Mouse (Mus musculus) heart, embryonic 12.5 days (tissue): ENCODE results near the gene Glyatl3. TPM values are rescaled to one million over a fixed set of nuclear protein-coding genes. Genes with fewer than 3 reads are reported as not detected.

Source experiments
- ATAC-seq: fragments of 200-750 bp; cut with Nextera tagmentation; 2 replicates; pipeline ENCODE4 v1.8.0; 2017; ENCODE audit warnings: moderate TSS enrichment, moderate library complexity; ENCODE audit not compliant: insufficient number of reproducible peaks, low FRiP score
- H3K27ac ChIP-seq: fragments of 300-500 bp; sonication (generic); 2 replicates; pipeline ENCODE4 v1.5.1; 2016; ENCODE audit warnings: mild to moderate bottlenecking, moderate library complexity; ENCODE audit not compliant: poor library complexity, severe bottlenecking
- H3K27me3 ChIP-seq: fragments of 300-500 bp; sonication (generic); replicated peaks from 2 replicates; pipeline ENCODE4 v1.6.1; 2016; ENCODE audit warnings: mild to moderate bottlenecking, moderate library complexity
- H3K36me3 ChIP-seq: fragments of 300-500 bp; sonication (generic); 2 replicates; pipeline ENCODE4 v1.6.1; 2016; ENCODE audit warnings: mild to moderate bottlenecking, moderate library complexity
- H3K4me1 ChIP-seq: fragments of 300-500 bp; sonication (generic); replicated peaks from 2 replicates; pipeline ENCODE4 v1.6.1; 2016; ENCODE audit warnings: mild to moderate bottlenecking
- H3K4me2 ChIP-seq: fragments of 300-500 bp; sonication (generic); 2 replicates; pipeline ENCODE4 v1.6.1; 2016; ENCODE audit warnings: mild to moderate bottlenecking, moderate library complexity
- H3K4me3 ChIP-seq: fragments of 300-500 bp; sonication (generic); 2 replicates; pipeline ENCODE4 v1.5.1; 2016; ENCODE audit warnings: mild to moderate bottlenecking
- H3K9ac ChIP-seq: fragments of 300-500 bp; sonication (generic); 2 replicates; pipeline ENCODE4 v1.6.1; 2016; ENCODE audit warnings: mild to moderate bottlenecking, moderate library complexity
- H3K9me3 ChIP-seq: fragments of 300-500 bp; sonication (generic); replicated peaks from 2 replicates; pipeline ENCODE4 v1.6.1; 2016; ENCODE audit warnings: mild to moderate bottlenecking, moderate library complexity
- WGBS: fragments of 180-500 bp; shearing (Covaris S2); methylation state at CpG from one replicate; pipeline ENCODE4 v1.1.7; 2016; 5-methylcytosine and 5-hydroxymethylcytosine counted together
- polyA plus RNA-seq: library from polyadenylated mRNA; unstranded; fragments of >200 nt; fragmentation: Nextera tagmentation; extraction: Ambion mirVana; gene quantifications from 2 replicates; pipeline ENCODE4 v1.2.1, GENCODE M21; 2016

The Glyatl3 gene
- polyA plus RNA-seq, 1 experiment from 2014 or later, result not detected

DNA sequence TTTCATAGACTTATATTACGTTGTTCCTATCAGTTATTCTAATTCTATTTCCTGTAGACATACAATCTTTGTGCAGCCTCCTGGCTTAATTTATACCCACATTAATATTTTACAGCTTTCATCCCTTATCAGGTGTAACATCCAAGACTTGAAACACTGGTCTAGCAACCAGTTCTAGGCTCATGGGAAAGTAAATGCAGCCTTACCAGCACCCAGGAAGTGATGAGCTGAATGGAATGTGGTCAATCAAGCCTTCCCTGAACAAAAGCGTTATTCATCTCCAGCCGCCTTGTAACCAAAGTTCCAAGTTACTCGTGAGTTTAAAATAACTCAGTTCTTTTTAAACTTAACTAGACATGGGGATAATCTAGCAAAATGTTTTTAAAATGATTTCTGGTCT is 29.0 kb downstream of the Glyatl3 start:
- H3K27ac ChIP-seq, result no peak overlapping the region
- no peaks in the 10 kb centered on the region for H3K9me3 ChIP-seq
- H3K4me3 ChIP-seq, result no peak overlapping the region
- no peaks in the 10 kb centered on the region for H3K36me3 ChIP-seq
- no peaks in the 10 kb centered on the region for H3K4me1 ChIP-seq
- H3K9ac ChIP-seq, result no peak overlapping the region
- H3K27me3 ChIP-seq, result no peaks in the 10 kb centered on the region
- WGBS, result 77% methylated on average over 4 of the region's 4 CpGs
- H3K4me2 ChIP-seq, result no peak overlapping the region
- no peak for ATAC-seq

GRCm38 (mm10) chr17:40882172-40882571 is 32.0 kb downstream of the Glyatl3 start:
- Histone ChIP-seq H3K9me3 (no peaks in the 10 kb centered on the region), H3K9ac (no peak overlapping the region), H3K36me3 (no peaks in the 10 kb centered on the region), H3K4me2 (no peak overlapping the region), H3K4me1 (peaks cover 12% of the 10 kb centered on the region), H3K27ac (no peak overlapping the region), H3K4me3 (no peak overlapping the region), H3K27me3 (no peaks in the 10 kb centered on the region)
- 73% methylated on average over 6 of the region's 6 CpGs for WGBS
- ATAC-seq, result no peak

- H3K9me3 ChIP-seq, result no peaks in the 10 kb centered on the region
- H3K36me3 ChIP-seq, result 0 out of 2 replicates have a peak, but pooled peaks cover 3% of the 10 kb centered on the region
- peak within 1 kb of the TSS; percentile 79 for H3K4me2 ChIP-seq
- H3K27ac ChIP-seq, result peak within 1 kb of the TSS; percentile 77
- H3K27me3 ChIP-seq, result no peaks in the 10 kb centered on the region
- peak within 1 kb of the TSS; percentile 69 for H3K4me3 ChIP-seq
- peaks cover 16% of the 10 kb centered on the region for H3K4me1 ChIP-seq
- H3K9ac ChIP-seq, result peak within 1 kb of the TSS; percentile 79
- WGBS, result under 1% methylated on average over 40 of the region's 40 CpGs
- peak; percentile 83 for ATAC-seq
Observed at GRCm38 (mm10) chr17:40879924-40880691, 34.0 kb downstream of the Glyatl3 start, which contains the start of gene 9130008F23Rik. Gene 9130008F23Rik (minus strand): TSS chr17:40880559.

- Histone ChIP-seq H3K4me2 (peak overlapping the region; percentile 79), H3K9ac (peak overlapping the region; percentile 79), H3K27ac (peak overlapping the region; percentile 77), H3K4me1 (peaks cover 16% of the 10 kb centered on the region), H3K9me3 (no peaks in the 10 kb centered on the region), H3K27me3 (no peaks in the 10 kb centered on the region), H3K36me3 (0 out of 2 replicates have a peak, but pooled peaks cover 3% of the 10 kb centered on the region), H3K4me3 (peak overlapping the region; percentile 69)
- 3% methylated on average over 6 of the region's 6 CpGs for WGBS
- no peak for ATAC-seq
Observed at GRCm38 (mm10) chr17:40879528-40879923, 34.6 kb downstream of the Glyatl3 start.

- WGBS, result 23% methylated on average over 3 of the region's 3 CpGs
- Histone ChIP-seq H3K27me3 (no peaks in the 10 kb centered on the region), H3K36me3 (0 out of 2 replicates have a peak, but pooled peaks cover 3% of the 10 kb centered on the region), H3K9me3 (no peaks in the 10 kb centered on the region), H3K27ac (no peak overlapping the region), H3K4me1 (peaks cover 16% of the 10 kb centered on the region), H3K9ac (0 out of 2 replicates have a peak overlapping the region, but pooled peaks have one; percentile 48), H3K4me3 (peak overlapping the region; percentile 69), H3K4me2 (peak overlapping the region; percentile 79)
- no peak for ATAC-seq
Observed at GRCm38 (mm10) chr17:40877741-40878140, 36.4 kb downstream of the Glyatl3 start.

DNA sequence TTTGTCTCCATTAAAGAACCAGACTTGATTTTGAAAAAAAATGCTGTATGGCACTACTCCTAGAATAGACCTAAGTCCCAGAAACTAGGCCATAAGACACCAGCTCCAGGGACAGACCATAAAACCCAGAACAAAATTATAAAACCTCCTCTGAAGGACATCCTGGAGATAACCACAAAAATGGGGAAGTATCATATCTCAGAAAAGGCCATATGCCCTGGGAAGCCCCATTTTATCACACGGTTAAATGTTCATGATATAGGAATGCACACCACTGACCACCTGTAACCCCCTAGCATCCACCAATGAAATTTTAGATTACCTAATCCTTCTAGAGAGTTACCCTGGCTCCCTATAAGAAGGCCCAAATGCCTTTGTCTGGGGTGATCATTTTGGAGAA is 38.6 kb downstream of the Glyatl3 start:
- peaks cover 16% of the 10 kb centered on the region for H3K4me1 ChIP-seq
- H3K9ac ChIP-seq, result no peak overlapping the region
- WGBS, result 76% methylated on average over 1 of the region's 1 CpGs
- H3K27me3 ChIP-seq, result no peaks in the 10 kb centered on the region
- H3K4me2 ChIP-seq, result no peak overlapping the region
- 0 out of 2 replicates have a peak, but pooled peaks cover 3% of the 10 kb centered on the region for H3K36me3 ChIP-seq
- H3K9me3 ChIP-seq, result no peaks in the 10 kb centered on the region
- ATAC-seq, result no peak
- H3K4me3 ChIP-seq, result no peak overlapping the region
- no peak overlapping the region for H3K27ac ChIP-seq

DNA sequence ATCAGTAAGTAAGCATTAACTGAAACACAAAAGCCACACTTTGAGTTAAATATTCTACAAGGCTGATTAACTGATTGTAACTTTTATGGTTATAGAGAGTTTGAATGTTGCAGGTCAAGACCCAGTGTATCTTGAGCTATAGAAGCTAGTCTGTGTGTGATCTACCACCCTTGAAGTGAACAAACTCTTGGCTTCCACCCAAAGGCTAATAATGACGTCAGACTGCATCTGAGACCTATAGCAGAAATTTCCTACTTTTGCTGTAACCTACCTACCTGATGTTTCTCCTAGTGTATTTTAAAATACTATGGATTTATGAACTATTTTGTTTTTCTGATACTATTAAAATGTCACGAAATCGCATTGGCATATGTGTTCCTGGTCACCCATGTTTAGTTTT is 39.4 kb downstream of the Glyatl3 start:
- ATAC-seq, result no peak
- H3K4me1 ChIP-seq, result peaks cover 16% of the 10 kb centered on the region
- 75% methylated on average over 3 of the region's 3 CpGs for whole genome bisulfite sequencing
- H3K9me3 ChIP-seq, result no peaks in the 10 kb centered on the region
- H3K4me3 ChIP-seq, result no peak overlapping the region
- H3K27ac ChIP-seq, result no peak overlapping the region
- no peak overlapping the region for H3K4me2 ChIP-seq
- H3K36me3 ChIP-seq, result 0 out of 2 replicates have a peak, but pooled peaks cover 3% of the 10 kb centered on the region
- no peaks in the 10 kb centered on the region for H3K27me3 ChIP-seq
- no peak overlapping the region for H3K9ac ChIP-seq

DNA sequence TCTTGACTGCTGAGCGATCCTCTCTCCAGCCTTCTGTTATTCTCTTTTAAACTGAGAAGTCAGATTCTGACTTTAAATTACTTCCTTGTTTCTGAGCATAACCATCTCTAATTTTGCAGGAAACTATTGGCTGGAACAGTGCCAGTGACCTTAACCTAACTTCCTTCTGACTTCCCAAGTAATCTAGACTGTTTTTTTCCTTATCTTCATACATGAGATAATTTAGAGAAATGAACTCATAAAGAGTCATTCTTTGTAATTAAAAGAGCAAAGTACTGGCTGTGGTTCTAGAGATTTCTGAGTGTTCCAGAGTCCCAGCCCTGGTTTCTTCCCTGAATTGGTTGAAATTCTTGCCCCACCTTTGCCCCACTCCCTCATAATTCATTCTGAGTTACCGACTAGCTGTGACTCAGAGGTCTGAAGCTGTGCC is 40.6 kb downstream of the Glyatl3 start:
- Histone ChIP-seq H3K9me3 (no peaks in the 10 kb centered on the region), H3K4me3 (no peak overlapping the region), H3K4me1 (peaks cover 24% of the 10 kb centered on the region), H3K9ac (no peak overlapping the region), H3K4me2 (no peak overlapping the region), H3K27me3 (no peaks in the 10 kb centered on the region), H3K27ac (no peak overlapping the region), H3K36me3 (0 out of 2 replicates have a peak, but pooled peaks cover 3% of the 10 kb centered on the region)
- 51% methylated on average over 2 of the region's 2 CpGs for WGBS
- ATAC-seq, result no peak

GRCm38 (mm10) chr17:40872626-40873025 is 41.5 kb downstream of the Glyatl3 start:
- Histone ChIP-seq H3K9ac (no peak overlapping the region), H3K4me3 (no peak overlapping the region), H3K9me3 (no peaks in the 10 kb centered on the region), H3K4me2 (no peak overlapping the region), H3K27me3 (no peaks in the 10 kb centered on the region), H3K4me1 (peaks cover 18% of the 10 kb centered on the region), H3K27ac (no peak overlapping the region), H3K36me3 (0 out of 2 replicates have a peak, but pooled peaks cover 3% of the 10 kb centered on the region)
- ATAC-seq, result no peak
- 93% methylated on average over 6 of the region's 6 CpGs for WGBS

GRCm38 (mm10) chr17:40868952-40869747 is 45.0 kb downstream of the Glyatl3 start:
- no peak overlapping the region for H3K4me3 ChIP-seq
- peak overlapping the region; percentile 33; the same call in 1 of the 2 replicates for H3K27ac ChIP-seq
- no peak overlapping the region for H3K9ac ChIP-seq
- H3K4me2 ChIP-seq, result peak overlapping the region; percentile 54
- H3K27me3 ChIP-seq, result no peaks in the 10 kb centered on the region
- no peaks in the 10 kb centered on the region for H3K9me3 ChIP-seq
- H3K4me1 ChIP-seq, result peaks cover 10% of the 10 kb centered on the region; the same call in 1 of the 2 replicates
- H3K36me3 ChIP-seq, result no peaks in the 10 kb centered on the region
- peak; percentile 42; the same call in 1 of the 2 replicates for ATAC-seq
- WGBS, result 12% methylated on average over 10 of the region's 10 CpGs

DNA sequence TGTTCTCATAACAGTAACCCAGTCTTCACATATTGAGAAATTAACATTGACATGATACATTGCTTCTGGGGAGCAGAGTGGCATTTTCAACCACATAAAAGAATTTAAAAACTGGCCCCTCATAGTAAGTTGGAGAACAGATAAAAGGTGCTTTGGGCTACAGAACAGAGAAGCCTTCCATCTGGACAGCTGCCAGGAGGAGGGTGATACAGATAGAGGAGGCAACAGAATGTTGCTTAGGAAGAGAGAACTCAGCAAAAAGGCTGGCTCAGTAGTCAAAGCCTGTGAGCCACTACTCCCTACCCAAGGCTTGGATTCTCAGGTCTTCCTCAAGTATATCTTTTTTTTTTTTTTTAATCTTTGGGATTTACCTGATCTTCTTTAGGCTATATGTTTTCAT is 59.1 kb downstream of the Glyatl3 start:
- no peak for ATAC-seq
- Histone ChIP-seq H3K27me3 (no peaks in the 10 kb centered on the region), H3K9ac (no peak overlapping the region), H3K4me3 (no peak overlapping the region), H3K4me1 (0 out of 2 replicates have a peak, but pooled peaks cover 2% of the 10 kb centered on the region), H3K4me2 (no peak overlapping the region), H3K36me3 (no peaks in the 10 kb centered on the region), H3K27ac (no peak overlapping the region), H3K9me3 (no peaks in the 10 kb centered on the region)
